Mouse (Mus musculus) right cerebral cortex, postnatal 4 days (tissue): ENCODE results near the gene Gm20772.
"Not testable (repeated sequence)": the region's sequence is repeated elsewhere in the genome, so short reads cannot be mapped to it uniquely, and the experiment has no call there.

Experiments
- DNase-seq: peaks from one replicate; pipeline ENCODE4 v3.0.0-alpha.2; 2022

Gene Gm20772

GRCm38 (mm10) chrY:17874441-17874840 is at the start of gene Gm20772, which contains the start of gene Gm20831:
Gene Gm20772 (plus strand): TSS chrY:17874741.
Gene Gm20831 (plus strand): TSS chrY:17874741.
- DNase-seq = not testable (repeated sequence)

GRCm38 (mm10) chrY:17846166-17846565 is 28.4 kb upstream of the Gm20772 start, which contains the start of gene Gm21904:
Gene Gm21904 (minus strand): TSS chrY:17846266.
- not testable (repeated sequence) for DNase-seq
